Mouse (Mus musculus) brain, embryonic 14.5 days (tissue): ENCODE data around the gene Ensa.

ENCODE experiments used
- CTCF ChIP-seq: fragments of 200-500 bp; IDR thresholded peaks from 2 replicates; pipeline ENCODE4 v1.5.1; 2012; ENCODE audit warnings: inconsistent platforms, mild to moderate bottlenecking, moderate library complexity, borderline replicate concordance; ENCODE audit not compliant: insufficient read depth, insufficient read length; ENCODE audit errors: extremely low read depth
- POLR2A ChIP-seq: fragments of 200-500 bp; IDR thresholded peaks from 2 replicates; pipeline ENCODE4 v1.6.1; 2012; ENCODE audit warnings: mild to moderate bottlenecking, inconsistent platforms, borderline replicate concordance; ENCODE audit not compliant: poor library complexity, insufficient read depth, insufficient read length, severe bottlenecking; ENCODE audit errors: extremely low read depth

GRCm38 (mm10) chr3:95664940-95665352 is 40.2 kb downstream of the Ensa start:
- TF ChIP-seq POLR2A (no peak), CTCF (no peak)
